Mouse (Mus musculus): Measurements from ENCODE around the gene Usp29.

Usp29 gene

GRCm38 (mm10) chr7:6730241-6730640, at the start of gene Usp29, which contains the start of gene Peg3:
Usp29 (plus strand) TSS chr7:6730578.
Peg3 (minus strand) TSS chr7:6730431.
- DNase-seq: peak; percentile 89

- DNase-seq: no peak
These were observed 44.9 kb upstream of the Usp29 start for GRCm38 (mm10) chr7:6685511-6685910.

- peak; percentile 93 for DNase-seq
These were observed 33.9 kb upstream of the Usp29 start, which contains the start of gene Zim1 for GRCm38 (mm10) chr7:6696241-6697045. Zim1 (minus strand) TSS chr7:6696450.

GRCm38 (mm10) chr7:6699230-6699629, 31.1 kb upstream of the Usp29 start:
- no peak for DNase-seq

- no peak for DNase-seq
These were observed 22.9 kb upstream of the Usp29 start for GRCm38 (mm10) chr7:6707416-6708015.

GRCm38 (mm10) chr7:6708451-6709180, 21.8 kb upstream of the Usp29 start:
- no peak for DNase-seq

- DNase-seq: no peak
These were observed 21.0 kb upstream of the Usp29 start for GRCm38 (mm10) chr7:6709396-6709795.

- DNase-seq: peak; percentile 89
These were observed 2.8 kb upstream of the Usp29 start for GRCm38 (mm10) chr7:6727351-6728121.

- DNase-seq: peak; percentile 94
These were observed 2.0 kb upstream of the Usp29 start for GRCm38 (mm10) chr7:6728263-6728931.

- peak; percentile 98 for DNase-seq
These were observed 1.1 kb upstream of the Usp29 start for GRCm38 (mm10) chr7:6729061-6729817.

GRCm38 (mm10) chr7:6730801-6731200, 423 bp downstream of the Usp29 start:
- no peak for DNase-seq

- no peak for DNase-seq
These were observed 995 bp downstream of the Usp29 start for GRCm38 (mm10) chr7:6731373-6731772.

- DNase-seq: no peak
These were observed 1.6 kb downstream of the Usp29 start for GRCm38 (mm10) chr7:6731930-6732329.

- DNase-seq: no peak
These were observed 5.7 kb downstream of the Usp29 start for GRCm38 (mm10) chr7:6736060-6736459.

- no peak for DNase-seq
These were observed 14.0 kb downstream of the Usp29 start for GRCm38 (mm10) chr7:6744281-6744904.

- DNase-seq: peak; percentile 67
These were observed 18.8 kb downstream of the Usp29 start for GRCm38 (mm10) chr7:6749196-6749595.

GRCm38 (mm10) chr7:6753440-6753839, 23.1 kb downstream of the Usp29 start:
- DNase-seq: no peak

- DNase-seq: no peak
These were observed 26.5 kb downstream of the Usp29 start for GRCm38 (mm10) chr7:6756777-6757291.

GRCm38 (mm10) chr7:6759698-6760097, 29.3 kb downstream of the Usp29 start:
- DNase-seq: no peak

- no peak for DNase-seq
These were observed 29.8 kb downstream of the Usp29 start for GRCm38 (mm10) chr7:6760170-6760569.

GRCm38 (mm10) chr7:6765240-6765639, 34.9 kb downstream of the Usp29 start:
- no peak for DNase-seq

All from kidney, postnatal 10 days (tissue).